Mouse (Mus musculus): ENCODE data around the gene Tgfa.
A peak's percentile ranks its signal among the peaks of the same experiment; 100 is the strongest.

The Tgfa gene

DNA sequence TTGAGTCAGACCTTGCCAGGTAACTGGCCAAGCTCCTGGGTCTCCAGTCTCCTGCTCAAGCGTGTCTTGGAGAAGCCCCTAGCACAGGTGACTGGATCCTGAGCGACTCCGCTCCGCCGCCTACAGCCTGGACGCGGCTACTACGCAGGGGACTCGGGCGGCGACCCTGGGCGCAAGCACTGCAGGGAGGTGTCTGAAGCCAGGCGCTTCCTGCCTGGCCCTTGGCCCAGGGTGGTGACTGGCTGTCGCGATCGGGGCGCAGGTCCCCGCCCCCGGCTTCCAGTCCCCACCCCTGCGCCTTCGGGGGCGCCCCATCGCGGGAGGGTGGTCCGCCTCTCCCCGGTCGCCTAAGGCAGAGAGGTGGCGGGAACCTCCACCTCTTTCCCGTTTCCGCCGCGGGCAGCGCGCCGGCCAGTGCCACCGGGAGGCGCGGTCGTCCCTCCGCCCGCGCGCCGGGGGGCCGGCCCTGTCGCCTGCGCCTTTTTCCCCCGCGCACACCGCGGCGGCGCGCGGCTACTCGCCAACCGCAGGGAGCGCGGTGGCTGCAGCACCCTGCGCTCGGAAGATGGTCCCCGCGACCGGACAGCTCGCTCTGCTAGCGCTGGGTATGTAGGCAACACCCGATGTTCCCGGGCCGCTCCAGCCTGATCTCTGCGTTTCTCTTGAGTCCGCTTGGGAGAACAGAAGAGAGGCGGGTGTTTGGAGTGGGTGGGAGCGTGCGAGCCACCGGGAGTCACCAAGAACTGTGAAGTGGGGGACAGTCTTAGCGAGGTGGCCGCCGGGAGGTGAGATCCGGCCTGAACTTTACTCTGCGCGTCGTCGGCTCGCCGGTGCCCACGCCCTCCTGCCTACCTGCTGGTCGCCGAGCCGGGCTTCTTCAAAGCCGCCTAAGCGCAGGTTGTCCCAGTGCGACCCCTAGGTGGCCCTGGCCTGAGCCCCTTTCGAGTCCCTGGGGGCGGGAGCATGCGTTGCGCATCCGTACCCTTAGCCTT, at the start of gene Tgfa:
TSS of gene Tgfa (plus strand) at position 283 of the 992 bp plus-strand sequence.
- DNase-seq: peak; percentile 18 to 34

- no peak for DNase-seq
Observed at GRCm38 (mm10) chr6:86148518-86148917, 46.5 kb upstream of the Tgfa start.

GRCm38 (mm10) chr6:86149001-86149400, 46.0 kb upstream of the Tgfa start:
- DNase-seq: no peak

DNA sequence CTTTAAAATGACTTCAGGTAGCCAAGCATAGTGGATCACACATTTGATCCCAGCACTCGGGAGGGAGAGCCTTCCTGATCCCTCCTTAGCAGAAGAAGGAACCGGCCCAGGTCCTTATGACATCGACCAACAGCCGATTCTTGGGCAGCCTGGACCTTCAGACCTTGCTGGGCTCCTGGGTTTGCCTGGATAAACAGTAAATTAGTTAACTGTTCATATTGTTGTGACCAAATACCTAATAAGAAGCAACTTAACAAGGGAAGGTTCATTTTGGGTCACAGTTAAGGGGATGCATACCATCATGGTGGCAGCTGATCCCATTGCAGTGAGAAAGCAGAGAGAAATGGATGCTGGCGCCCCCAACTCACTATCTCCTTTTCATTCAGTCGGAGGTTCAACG, 42.3 kb upstream of the Tgfa start:
- no peak for DNase-seq

DNA sequence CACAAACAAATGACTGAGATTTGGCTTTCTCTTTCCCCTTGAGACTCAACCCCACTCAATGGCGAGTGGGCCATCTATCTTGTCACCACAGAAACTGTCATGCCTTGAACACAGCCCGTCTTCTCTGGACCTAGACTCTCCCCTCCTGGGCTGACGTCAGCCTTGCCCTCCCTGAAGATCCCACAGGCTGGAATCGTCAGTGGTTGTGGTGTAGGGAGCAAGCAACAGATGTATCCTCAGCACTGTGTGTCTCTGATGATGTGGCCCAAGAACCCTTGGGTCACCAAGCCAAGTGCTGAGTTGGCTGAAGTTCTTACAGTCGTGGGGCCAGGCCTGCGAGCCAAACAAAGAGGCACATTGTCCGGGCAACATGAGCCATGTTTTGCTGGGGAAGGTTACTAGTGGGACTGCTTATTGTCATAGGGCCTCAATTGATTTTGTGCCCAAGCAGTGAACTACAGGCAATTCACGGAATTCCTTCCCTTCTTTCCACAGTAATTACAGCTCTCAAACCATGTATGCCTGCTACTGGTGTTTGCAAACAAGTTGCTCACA, 41.5 kb upstream of the Tgfa start:
- DNase-seq: no peak

- no peak for DNase-seq
Observed at GRCm38 (mm10) chr6:86154006-86154405, 41.0 kb upstream of the Tgfa start.

DNA sequence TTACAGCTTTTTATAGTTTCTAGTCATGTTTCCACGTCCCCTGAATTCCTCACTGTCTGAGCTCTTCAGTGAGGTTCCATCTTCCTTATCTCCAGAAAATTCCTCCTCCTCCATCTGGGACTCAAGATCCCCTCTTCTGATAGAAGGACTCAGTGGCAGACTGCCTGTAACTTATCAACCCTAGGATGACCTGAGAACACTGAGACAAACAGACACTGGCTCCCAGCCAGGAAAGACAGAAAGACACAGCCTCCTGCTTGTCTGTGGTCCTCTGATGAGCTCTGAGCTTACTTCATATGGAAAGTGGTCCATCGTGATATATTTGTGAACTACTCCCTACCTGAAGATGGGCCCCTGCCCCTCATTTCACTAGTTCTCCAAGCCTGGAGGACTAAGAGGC, 40.5 kb upstream of the Tgfa start:
- no peak for DNase-seq

DNA sequence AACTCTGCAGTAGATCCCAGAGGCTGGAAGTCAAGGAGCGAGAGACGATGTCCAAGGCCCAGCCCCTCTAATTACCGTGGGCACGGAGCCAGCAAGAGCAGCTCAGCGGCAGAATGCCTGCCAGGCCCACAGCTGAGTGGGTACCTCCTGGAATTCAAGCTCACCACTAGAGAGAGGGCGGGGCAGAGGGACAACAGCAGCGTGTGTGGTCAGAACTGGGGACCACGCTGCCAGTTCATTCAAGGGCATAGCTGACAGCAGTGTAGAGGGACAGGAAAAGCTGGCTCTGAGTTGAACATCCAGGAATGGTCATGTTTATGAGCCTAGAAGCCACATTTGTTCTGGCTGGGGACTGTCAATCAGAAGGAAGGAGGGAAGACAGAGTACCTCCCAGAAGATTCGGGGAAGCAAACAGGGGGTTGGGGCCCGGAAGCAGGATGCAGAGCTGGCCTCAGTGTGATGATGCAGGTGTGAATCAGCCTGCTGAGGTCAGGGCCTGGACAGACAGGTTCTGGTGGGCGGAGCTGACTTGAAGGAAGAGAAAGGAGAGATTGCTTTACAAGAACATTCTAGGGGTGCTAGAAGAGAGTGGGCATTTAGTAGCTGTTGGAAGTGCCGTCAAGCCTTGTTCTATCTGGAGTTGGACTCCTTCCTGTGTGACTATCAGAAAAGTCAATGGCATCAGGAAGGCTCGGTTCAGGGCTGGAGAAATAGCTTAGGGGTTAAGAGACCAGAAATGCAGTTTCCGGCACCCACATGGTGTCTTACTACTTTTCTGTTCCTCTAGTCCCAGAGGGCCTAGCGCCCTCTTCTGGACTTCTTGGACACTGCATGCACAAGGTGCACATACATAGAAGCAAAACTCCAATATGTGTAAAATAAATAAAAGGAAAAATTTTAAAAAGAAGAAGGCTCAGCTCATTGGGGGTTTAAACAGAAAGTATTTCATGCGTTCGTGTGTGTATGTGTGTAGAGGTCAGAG, 37.5 kb upstream of the Tgfa start:
- no peak for DNase-seq

- DNase-seq: no peak
Observed at GRCm38 (mm10) chr6:86160878-86161277, 34.1 kb upstream of the Tgfa start.

DNA sequence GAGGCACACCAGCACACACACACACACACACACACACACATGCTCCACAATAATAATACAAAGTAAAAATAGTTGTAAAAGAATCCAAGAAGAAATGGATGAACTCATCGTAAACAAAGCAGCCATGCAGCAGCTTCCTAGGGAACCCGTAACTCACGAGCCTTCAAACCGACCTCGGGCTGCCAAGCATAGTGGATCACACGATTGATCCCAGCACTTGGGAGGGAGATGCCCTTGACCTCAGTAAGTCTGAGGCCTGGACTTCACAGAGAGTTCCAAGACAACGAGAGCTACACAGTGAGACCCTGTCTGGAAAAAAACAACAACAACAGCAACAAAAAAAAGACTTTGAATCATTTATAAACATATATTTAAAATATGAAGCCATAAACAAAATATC, 33.4 kb upstream of the Tgfa start:
- no peak for DNase-seq

DNA sequence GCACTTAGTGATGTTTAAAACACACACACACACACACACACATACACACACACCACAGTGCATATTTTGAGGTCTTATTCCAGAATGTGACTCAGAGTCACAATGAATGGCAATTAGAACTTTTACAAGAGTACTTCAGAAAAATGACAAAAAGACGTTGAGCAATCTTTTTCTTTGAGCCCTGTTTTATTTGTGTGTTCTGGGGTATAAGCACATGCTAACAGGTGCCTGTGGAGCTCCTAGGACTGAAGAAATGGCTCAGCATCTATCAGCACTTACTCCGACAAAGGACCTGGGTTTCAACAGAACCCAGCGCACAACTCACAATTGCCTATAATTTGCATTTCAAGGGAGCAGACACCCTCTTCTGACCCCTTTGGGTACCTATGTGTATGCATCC, 31.0 kb upstream of the Tgfa start:
- no peak for DNase-seq

GRCm38 (mm10) chr6:86166426-86166825, 28.6 kb upstream of the Tgfa start:
- no peak for DNase-seq

GRCm38 (mm10) chr6:86167851-86168250, 27.2 kb upstream of the Tgfa start:
- no peak for DNase-seq

DNA sequence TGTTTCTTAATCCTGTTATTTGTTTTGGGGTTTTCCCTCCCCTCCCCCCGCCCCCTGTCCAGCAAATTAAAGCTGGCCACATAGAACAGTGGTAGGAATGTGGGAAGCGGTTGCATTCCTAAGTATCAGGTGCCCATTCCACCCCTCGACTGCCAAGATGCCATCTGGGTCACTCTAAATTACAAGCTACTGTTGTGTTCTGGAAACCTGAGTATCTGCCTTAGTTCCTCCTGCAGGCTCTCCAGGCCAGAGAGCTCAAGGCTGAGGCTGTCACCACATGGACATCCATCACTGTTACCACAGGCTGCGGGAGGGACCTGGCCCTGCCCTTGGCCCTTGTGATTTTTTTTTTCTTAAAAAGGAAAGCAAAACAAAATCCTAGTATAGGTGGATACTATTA, 25.9 kb upstream of the Tgfa start:
- DNase-seq: no peak

DNA sequence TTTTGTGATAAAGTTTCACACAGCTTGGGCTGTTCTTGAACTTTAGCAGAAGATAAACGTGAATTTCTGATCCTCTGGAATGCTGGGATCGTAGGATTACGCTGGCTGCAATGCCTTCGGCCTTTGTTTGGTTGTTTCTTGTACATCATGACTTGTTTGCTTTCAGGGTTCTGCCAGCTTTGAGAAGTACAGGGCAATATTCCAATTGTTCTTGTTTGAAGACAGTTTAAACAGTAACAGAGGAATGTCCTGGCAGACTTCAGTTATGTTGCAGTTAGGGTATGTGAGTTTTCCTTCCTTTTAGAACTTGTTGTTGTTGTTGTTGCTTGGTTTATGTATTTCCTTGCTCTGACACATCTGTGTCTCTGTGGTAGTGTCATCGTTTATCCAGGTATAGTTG, 18.8 kb upstream of the Tgfa start:
- DNase-seq: no peak

DNA sequence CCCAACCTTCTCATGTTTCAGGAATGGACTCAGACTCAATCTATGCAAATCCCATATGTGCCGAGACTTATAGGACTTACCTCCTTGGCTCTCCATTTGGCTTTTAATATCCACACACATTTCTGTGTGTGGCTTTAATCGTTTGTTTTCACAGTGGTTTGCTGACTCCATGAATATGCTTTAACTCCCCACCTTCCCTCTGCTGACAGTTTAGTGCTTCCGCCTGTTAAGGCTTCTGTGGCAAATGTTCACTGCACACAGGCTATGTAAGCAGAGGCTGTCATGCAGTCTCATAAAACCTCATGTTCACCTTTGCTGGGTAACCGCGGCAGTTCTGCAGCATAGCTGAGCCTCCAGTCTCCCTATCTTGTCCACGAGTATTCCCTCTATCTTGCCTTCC, 18.3 kb upstream of the Tgfa start:
- DNase-seq: no peak

DNA sequence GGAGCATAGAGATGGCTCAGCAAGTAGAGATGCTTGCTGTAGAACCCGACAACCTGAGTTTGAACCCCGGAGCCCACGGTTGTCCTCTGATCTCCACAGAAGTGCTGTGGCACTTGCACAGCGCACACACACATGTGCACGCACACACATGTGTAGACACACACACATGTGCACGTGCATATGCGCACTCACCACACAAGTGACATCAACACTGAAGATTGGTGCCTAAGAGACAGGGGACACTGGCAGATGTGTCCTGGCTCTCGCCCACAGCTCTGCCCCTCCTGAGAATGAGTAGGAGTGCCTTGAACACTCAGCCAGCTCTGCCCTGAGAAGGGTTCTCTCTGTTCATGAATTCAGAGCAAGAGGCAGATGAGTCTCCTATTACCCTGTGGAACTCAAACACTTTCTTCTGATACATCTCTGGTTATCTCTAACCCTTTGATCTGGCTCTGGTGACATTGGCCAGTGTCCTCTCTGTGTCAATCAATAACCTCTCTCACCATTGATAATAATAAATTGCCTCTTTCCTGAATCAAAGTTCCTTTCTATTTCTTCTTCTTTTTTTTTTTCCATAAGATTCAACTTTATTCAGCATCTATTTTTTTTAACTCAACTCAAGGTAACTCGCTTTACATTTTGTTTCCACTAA, 17.6 kb upstream of the Tgfa start:
- no peak for DNase-seq

- no peak for DNase-seq
Observed at GRCm38 (mm10) chr6:86180617-86181016, 14.4 kb upstream of the Tgfa start.

DNA sequence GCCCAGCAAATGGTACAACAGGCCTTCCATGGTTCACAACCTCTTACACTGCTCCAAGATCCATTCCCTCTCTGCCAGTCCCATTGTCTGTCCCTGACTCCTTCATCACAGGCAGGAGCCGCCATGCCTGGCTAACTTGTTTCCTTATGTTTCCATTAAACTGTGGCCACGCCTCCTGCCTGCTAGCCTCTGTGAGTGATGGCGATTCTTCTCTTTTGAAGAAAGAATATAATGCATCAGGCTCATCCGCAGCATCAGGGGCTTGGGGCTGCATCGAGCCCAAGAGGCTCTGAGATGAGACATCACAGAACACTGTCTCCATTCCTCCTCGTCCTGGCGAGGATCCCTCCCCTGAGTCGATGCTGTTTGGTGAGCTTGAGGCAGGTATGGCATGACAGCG, 13.0 kb upstream of the Tgfa start:
- no peak for DNase-seq

DNA sequence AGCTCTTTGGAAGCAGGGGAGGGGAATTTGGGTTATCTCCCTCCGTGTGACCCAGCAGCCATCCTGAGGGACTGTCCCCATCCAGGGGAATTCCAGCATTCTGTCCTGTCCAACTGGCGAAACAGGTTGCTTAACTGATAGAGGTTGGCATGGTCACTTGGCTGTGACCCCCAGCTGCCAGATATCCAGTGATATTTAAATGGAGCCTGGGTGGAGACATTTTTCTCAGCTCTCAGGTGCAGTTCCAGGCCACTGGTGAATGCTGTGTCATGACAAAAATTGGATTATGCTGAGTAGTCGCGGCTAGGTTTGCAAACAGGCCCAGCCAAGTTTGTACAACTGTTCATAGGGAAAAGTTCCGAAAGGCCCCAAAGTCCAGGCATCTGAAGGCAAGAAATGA, 12.4 kb upstream of the Tgfa start:
- no peak for DNase-seq

DNA sequence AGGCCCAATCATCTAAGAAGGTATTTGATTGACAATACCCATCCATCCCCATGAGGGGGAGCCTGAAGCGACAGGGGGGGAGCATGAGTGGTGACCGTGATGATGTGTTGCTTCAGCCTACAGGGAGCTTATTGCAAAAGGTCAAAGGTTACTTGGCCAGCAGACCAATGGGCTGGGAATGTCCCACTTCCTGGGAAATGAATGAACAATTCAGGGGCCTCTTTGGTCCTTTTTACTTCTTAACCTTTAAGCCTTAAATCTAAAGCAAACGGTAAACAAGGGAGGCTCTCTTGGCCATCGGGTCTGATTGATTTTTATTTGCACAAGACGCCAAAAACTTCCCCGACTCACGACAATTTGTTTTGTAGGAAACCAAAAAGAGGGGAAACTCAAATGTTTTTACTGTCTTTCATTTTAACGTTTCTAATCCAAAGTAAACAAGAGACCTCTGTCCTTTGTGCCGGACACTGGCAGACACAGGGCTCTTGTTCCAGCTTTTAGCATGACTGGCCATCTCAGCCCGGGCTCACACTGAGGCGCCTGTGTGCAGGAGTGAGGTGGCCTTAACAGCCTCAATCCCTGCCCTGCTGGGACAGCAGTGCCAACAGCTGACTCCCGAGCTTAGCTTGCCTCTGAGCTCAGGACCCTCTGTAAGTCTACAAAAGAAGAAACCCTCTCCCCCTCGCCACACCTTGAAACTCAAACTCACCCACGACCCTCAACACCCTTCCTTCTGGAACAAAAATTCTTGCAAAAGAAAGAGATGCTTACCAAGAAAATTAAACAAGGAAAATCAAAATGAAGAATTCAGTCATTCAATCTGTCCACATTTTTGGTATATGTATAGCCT, 8.7 kb upstream of the Tgfa start:
- no peak for DNase-seq

Data from thymus, postnatal 36 days (tissue).